Mouse (Mus musculus) heart, embryonic 11.5 days (tissue): ENCODE results near the gene Trmu. TPM values are rescaled to one million over a fixed set of nuclear protein-coding genes. Genes with fewer than 3 reads are reported as not detected.

ENCODE experiments used
- ATAC-seq: fragments of 200-750 bp; cut with Nextera tagmentation; replicated peaks from 2 replicates; pipeline ENCODE4 v1.8.0; 2017; ENCODE audit warnings: moderate library complexity; ENCODE audit not compliant: insufficient number of reproducible peaks, low FRiP score, low TSS enrichment
- H3K27ac ChIP-seq: fragments of 300-500 bp; sonication (generic); 2 replicates; pipeline ENCODE4 v1.5.1; 2014; ENCODE audit warnings: mild to moderate bottlenecking, low read depth, low read length
- H3K27me3 ChIP-seq: fragments of 300-500 bp; sonication (generic); 2 replicates; pipeline ENCODE4 v1.6.1; 2014; ENCODE audit warnings: mild to moderate bottlenecking, low read length, mixed read lengths; ENCODE audit not compliant: control insufficient read depth, insufficient read depth
- H3K36me3 ChIP-seq: fragments of 300-500 bp; sonication (generic); 2 replicates; pipeline ENCODE4 v1.6.1; 2014; ENCODE audit warnings: mild to moderate bottlenecking, low read length, moderate library complexity, mixed read lengths; ENCODE audit not compliant: control insufficient read depth, insufficient read depth
- H3K4me1 ChIP-seq: fragments of 300-500 bp; sonication (generic); 2 replicates; pipeline ENCODE4 v1.6.1; 2014; ENCODE audit warnings: low read length; ENCODE audit not compliant: control insufficient read depth, insufficient read depth
- H3K4me2 ChIP-seq: fragments of 300-500 bp; sonication (generic); 2 replicates; pipeline ENCODE4 v1.6.1; 2014; ENCODE audit warnings: mild to moderate bottlenecking, moderate library complexity
- H3K4me3 ChIP-seq: fragments of 300-500 bp; sonication (generic); 2 replicates; pipeline ENCODE4 v1.5.1; 2014; ENCODE audit warnings: low read depth, low read length
- H3K9ac ChIP-seq: fragments of 300-500 bp; sonication (generic); 2 replicates; pipeline ENCODE4 v1.6.1; 2014; ENCODE audit warnings: mild to moderate bottlenecking, low read depth, low read length, moderate library complexity
- H3K9me3 ChIP-seq: fragments of 300-500 bp; sonication (generic); replicated peaks from 2 replicates; pipeline ENCODE4 v1.6.1; 2016; ENCODE audit warnings: low read length; ENCODE audit not compliant: control insufficient read depth
- WGBS: fragments of 180-500 bp; shearing (Covaris S2); extraction: QIAGEN DNeasy Blood & Tissue Kit; methylation state at CpG from one replicate; pipeline ENCODE4 v1.1.7; 2014; ENCODE audit not compliant: insufficient replicate concordance; 5-methylcytosine and 5-hydroxymethylcytosine counted together
- polyA plus RNA-seq: library from polyadenylated mRNA; unstranded; fragments of >200 nt; fragmentation: Nextera tagmentation; extraction: Ambion mirVana; gene quantifications from 2 replicates; pipeline ENCODE4 v1.2.1, GENCODE M21; 2014

The Trmu gene
- polyA plus RNA-seq, 1 experiment from 2014 or later: 24.0 TPM

DNA sequence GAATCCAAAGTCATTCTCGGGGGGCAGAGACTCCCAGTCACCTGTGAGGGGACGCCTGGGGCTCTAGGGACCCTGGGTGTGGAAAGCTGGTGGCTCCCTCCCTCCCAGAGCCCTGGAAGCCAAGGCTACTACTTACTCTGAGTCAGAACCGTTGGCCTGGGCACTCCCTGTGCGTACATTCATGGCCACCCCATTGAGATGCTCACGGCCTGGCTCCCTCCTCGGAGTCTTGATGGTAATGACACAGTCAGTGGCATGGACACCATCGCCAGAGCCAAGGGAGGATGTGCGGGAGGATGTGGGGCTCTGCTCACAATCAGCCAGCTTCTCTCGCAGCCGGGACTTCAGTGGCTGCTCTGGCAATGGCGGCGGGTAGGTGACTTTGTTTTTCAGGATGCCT, 21.7 kb downstream of the Trmu start:
- H3K27ac ChIP-seq: no peak overlapping the region
- WGBS: 73% methylated on average over 12 of the region's 12 CpGs
- H3K4me3 ChIP-seq: no peak overlapping the region
- H3K4me2 ChIP-seq: no peak overlapping the region
- H3K4me1 ChIP-seq: peaks cover 2% of the 10 kb centered on the region; the same call in 1 of the 2 replicates
- no peaks in the 10 kb centered on the region for H3K36me3 ChIP-seq
- peaks cover 4% of the 10 kb centered on the region for H3K27me3 ChIP-seq
- H3K9me3 ChIP-seq: no peaks in the 10 kb centered on the region
- ATAC-seq: no peak
- no peak overlapping the region for H3K9ac ChIP-seq

DNA sequence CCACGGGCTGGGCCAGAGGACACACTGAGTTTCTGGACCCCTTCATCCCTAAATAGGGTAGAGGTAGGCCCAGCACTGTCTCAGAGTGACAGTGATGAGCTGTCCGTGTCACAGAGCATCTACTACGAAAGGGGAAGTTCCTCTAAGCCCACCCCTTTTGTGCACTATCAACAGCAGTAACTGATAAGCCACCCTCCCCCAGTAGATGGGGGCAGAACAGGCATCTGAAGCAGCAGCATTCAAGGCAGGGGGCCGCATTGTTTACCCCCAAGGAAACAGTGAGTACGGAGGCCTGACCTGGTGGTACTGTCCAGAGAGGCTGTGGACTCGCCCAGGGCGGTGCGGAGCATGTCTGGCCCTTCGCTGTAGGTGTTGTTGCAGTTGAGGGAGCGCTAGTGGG, 23.4 kb downstream of the Trmu start:
- Histone ChIP-seq H3K9ac (no peak overlapping the region), H3K4me1 (peaks cover 2% of the 10 kb centered on the region; the same call in 1 of the 2 replicates), H3K4me3 (no peak overlapping the region), H3K36me3 (no peaks in the 10 kb centered on the region), H3K27me3 (peaks cover 4% of the 10 kb centered on the region), H3K9me3 (no peaks in the 10 kb centered on the region), H3K27ac (no peak overlapping the region), H3K4me2 (no peak overlapping the region)
- ATAC-seq: no peak
- 54% methylated on average over 10 of the region's 10 CpGs for WGBS

- no peak for ATAC-seq
- H3K4me2 ChIP-seq: no peak overlapping the region
- H3K9ac ChIP-seq: no peak overlapping the region
- H3K27me3 ChIP-seq: peaks cover 4% of the 10 kb centered on the region
- H3K4me1 ChIP-seq: peaks cover 2% of the 10 kb centered on the region; the same call in 1 of the 2 replicates
- no peak overlapping the region for H3K4me3 ChIP-seq
- WGBS: 48% methylated on average over 8 of the region's 8 CpGs
- no peaks in the 10 kb centered on the region for H3K36me3 ChIP-seq
- H3K27ac ChIP-seq: no peak overlapping the region
- H3K9me3 ChIP-seq: no peaks in the 10 kb centered on the region
These were observed 24.7 kb downstream of the Trmu start for GRCm38 (mm10) chr15:85903826-85904225.

GRCm38 (mm10) chr15:85908660-85909491, 29.8 kb downstream of the Trmu start:
- Histone ChIP-seq H3K4me1 (peaks cover 3% of the 10 kb centered on the region; the same call in 1 of the 2 replicates), H3K9me3 (no peaks in the 10 kb centered on the region), H3K4me2 (no peak overlapping the region), H3K27ac (no peak overlapping the region), H3K4me3 (no peak overlapping the region), H3K36me3 (no peaks in the 10 kb centered on the region), H3K27me3 (no peaks in the 10 kb centered on the region), H3K9ac (no peak overlapping the region)
- 81% methylated on average over 7 of the region's 7 CpGs for WGBS
- no peak; the same call in 1 of the 2 replicates for ATAC-seq

DNA sequence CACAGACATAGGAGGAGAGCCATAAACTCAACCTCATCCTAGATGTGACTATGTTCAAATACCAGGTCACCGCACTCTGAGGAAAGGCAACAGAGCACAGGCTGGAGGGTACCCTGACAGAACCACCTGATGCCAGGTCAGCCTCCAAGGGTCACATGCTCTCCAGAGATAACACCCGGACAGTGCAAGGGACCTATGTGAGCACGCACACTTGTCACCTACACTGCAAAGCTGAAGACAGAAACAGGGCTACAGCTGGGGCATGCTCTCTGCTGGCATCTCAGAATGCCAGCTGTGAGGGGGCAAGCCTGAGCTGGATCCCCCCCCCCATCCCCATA, 30.3 kb downstream of the Trmu start:
- Histone ChIP-seq H3K4me2 (no peak overlapping the region), H3K4me3 (no peak overlapping the region), H3K9ac (no peak overlapping the region), H3K27me3 (no peaks in the 10 kb centered on the region), H3K27ac (no peak overlapping the region), H3K36me3 (no peaks in the 10 kb centered on the region), H3K4me1 (peaks cover 3% of the 10 kb centered on the region; the same call in 1 of the 2 replicates), H3K9me3 (no peaks in the 10 kb centered on the region)
- 75% methylated on average over 3 of the region's 3 CpGs for WGBS
- no peak for ATAC-seq

- Histone ChIP-seq H3K27ac (no peak overlapping the region), H3K27me3 (no peaks in the 10 kb centered on the region), H3K36me3 (no peaks in the 10 kb centered on the region), H3K9ac (no peak overlapping the region), H3K4me2 (no peak overlapping the region), H3K4me1 (peaks cover 3% of the 10 kb centered on the region; the same call in 1 of the 2 replicates), H3K9me3 (no peaks in the 10 kb centered on the region), H3K4me3 (no peak overlapping the region)
- WGBS: 50% methylated on average over 10 of the region's 10 CpGs
- ATAC-seq: no peak
These were observed 30.8 kb downstream of the Trmu start for GRCm38 (mm10) chr15:85909931-85910330.

GRCm38 (mm10) chr15:85913605-85914004, 34.5 kb downstream of the Trmu start:
- no peak for ATAC-seq

DNA sequence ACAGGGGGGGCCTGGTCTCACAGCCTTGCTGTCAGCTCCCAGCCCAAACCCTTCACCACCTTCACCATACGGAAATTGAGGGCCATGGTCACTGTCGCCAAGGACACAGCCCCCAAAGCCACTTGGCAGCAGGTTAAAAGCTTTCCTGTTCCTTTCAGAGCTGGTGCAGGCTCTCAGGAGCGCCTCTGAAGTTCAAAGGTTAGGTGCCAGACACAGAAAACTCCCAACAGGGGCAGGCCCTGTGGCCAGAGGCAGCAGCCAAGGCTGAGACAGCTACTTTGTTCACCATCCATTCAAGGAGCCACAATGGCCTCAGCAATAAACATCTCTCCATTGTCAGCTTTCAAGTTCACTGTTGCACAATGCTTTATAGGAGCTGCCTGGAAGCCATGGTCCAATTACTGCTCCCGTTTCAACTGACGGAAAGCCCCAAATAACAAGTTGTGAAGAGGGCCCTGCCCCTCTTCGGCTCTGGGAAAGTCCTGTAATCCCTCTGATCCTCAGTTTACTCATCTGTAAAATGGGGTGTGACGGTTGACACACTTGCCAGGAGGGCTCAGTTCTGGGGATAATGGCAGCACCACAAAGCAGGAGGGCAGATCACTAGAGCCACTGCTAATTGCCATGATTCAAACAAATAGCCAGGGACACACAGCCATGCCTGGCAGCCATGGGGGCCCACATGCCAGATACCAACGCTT, 40.2 kb downstream of the Trmu start:
- 68% methylated on average over 8 of the region's 8 CpGs for WGBS
- H3K4me2 ChIP-seq: no peak overlapping the region

More at GRCm38 (mm10) chr15:85913605-85914004, 34.5 kb downstream of the Trmu start:
- no peak overlapping the region for H3K4me3 ChIP-seq
- no peak overlapping the region for H3K4me2 ChIP-seq
- H3K27ac ChIP-seq: no peak overlapping the region
- no peaks in the 10 kb centered on the region for H3K9me3 ChIP-seq
- WGBS: 27% methylated on average over 2 of the region's 2 CpGs
- H3K27me3 ChIP-seq: no peaks in the 10 kb centered on the region
- H3K9ac ChIP-seq: no peak overlapping the region
- H3K4me1 ChIP-seq: peaks cover 6% of the 10 kb centered on the region; the same call in 1 of the 2 replicates
- no peaks in the 10 kb centered on the region for H3K36me3 ChIP-seq

More for the DNA sequence above, 40.2 kb downstream of the Trmu start:
- H3K36me3 ChIP-seq: no peaks in the 10 kb centered on the region
- H3K4me1 ChIP-seq: peaks cover 3% of the 10 kb centered on the region; the same call in 1 of the 2 replicates
- no peak for ATAC-seq
- no peak overlapping the region for H3K9ac ChIP-seq
- no peaks in the 10 kb centered on the region for H3K27me3 ChIP-seq
- no peak overlapping the region for H3K4me3 ChIP-seq
- H3K27ac ChIP-seq: no peak overlapping the region
- no peaks in the 10 kb centered on the region for H3K9me3 ChIP-seq
